Mouse (Mus musculus) testis, postnatal 14 days (tissue): ENCODE data around the gene Pitpnc1.
A peak's percentile ranks its signal among the peaks of the same experiment; 100 is the strongest.

Experiments used
- DNase-seq: peaks from one replicate; pipeline ENCODE4 v3.0.0; 2021; ENCODE audit warnings: low spot score

Pitpnc1 gene

GRCm38 (mm10) chr11:107276898-107277297 lies 193.6 kb downstream of the Pitpnc1 start:
- peak; percentile 66 for DNase-seq

- DNase-seq: no peak
Observed at GRCm38 (mm10) chr11:107276337-107276736, 194.2 kb downstream of the Pitpnc1 start.

GRCm38 (mm10) chr11:107275902-107276301 lies 194.6 kb downstream of the Pitpnc1 start:
- peak; percentile 36 for DNase-seq

GRCm38 (mm10) chr11:107274206-107274605 lies 196.3 kb downstream of the Pitpnc1 start:
- DNase-seq: no peak

GRCm38 (mm10) chr11:107272351-107272975 lies 198.0 kb downstream of the Pitpnc1 start:
- DNase-seq: no peak

- no peak for DNase-seq
Observed at GRCm38 (mm10) chr11:107270564-107270963, 199.9 kb downstream of the Pitpnc1 start.

- DNase-seq: no peak
Observed at GRCm38 (mm10) chr11:107267522-107267921, 203.0 kb downstream of the Pitpnc1 start.

GRCm38 (mm10) chr11:107265861-107266260 lies 204.6 kb downstream of the Pitpnc1 start:
- no peak for DNase-seq

- DNase-seq: peak; percentile 31
Observed at GRCm38 (mm10) chr11:107264889-107265615, 205.4 kb downstream of the Pitpnc1 start.

- DNase-seq: no peak
Observed at GRCm38 (mm10) chr11:107263838-107264237, 206.7 kb downstream of the Pitpnc1 start.

GRCm38 (mm10) chr11:107259428-107259827 lies 211.1 kb downstream of the Pitpnc1 start:
- no peak for DNase-seq

- peak; percentile 45 for DNase-seq
Observed at GRCm38 (mm10) chr11:107255185-107255584, 215.3 kb downstream of the Pitpnc1 start.

- DNase-seq: no peak
Observed at GRCm38 (mm10) chr11:107254181-107254580, 216.3 kb downstream of the Pitpnc1 start.

GRCm38 (mm10) chr11:107252026-107252425 lies 218.5 kb downstream of the Pitpnc1 start:
- DNase-seq: no peak

- no peak for DNase-seq
Observed at GRCm38 (mm10) chr11:107251460-107251859, 219.0 kb downstream of the Pitpnc1 start.

- DNase-seq: no peak
Observed at GRCm38 (mm10) chr11:107250882-107251281, 219.6 kb downstream of the Pitpnc1 start.

GRCm38 (mm10) chr11:107248753-107249152 lies 221.7 kb downstream of the Pitpnc1 start:
- DNase-seq: peak; percentile 58

GRCm38 (mm10) chr11:107245657-107246056 lies 224.8 kb downstream of the Pitpnc1 start:
- no peak for DNase-seq

- no peak for DNase-seq
Observed at GRCm38 (mm10) chr11:107243126-107243525, 227.4 kb downstream of the Pitpnc1 start.

GRCm38 (mm10) chr11:107241678-107242077 lies 228.8 kb downstream of the Pitpnc1 start:
- DNase-seq: no peak

- peak; percentile 27 for DNase-seq
Observed at GRCm38 (mm10) chr11:107238506-107238905, 232.0 kb downstream of the Pitpnc1 start.

- no peak for DNase-seq
Observed at GRCm38 (mm10) chr11:107237532-107237931, 233.0 kb downstream of the Pitpnc1 start.

- no peak for DNase-seq
Observed at GRCm38 (mm10) chr11:107233252-107233890, 237.1 kb downstream of the Pitpnc1 start.
